Mouse (Mus musculus): ENCODE results near the gene Fam81a.

Fam81a gene

DNA sequence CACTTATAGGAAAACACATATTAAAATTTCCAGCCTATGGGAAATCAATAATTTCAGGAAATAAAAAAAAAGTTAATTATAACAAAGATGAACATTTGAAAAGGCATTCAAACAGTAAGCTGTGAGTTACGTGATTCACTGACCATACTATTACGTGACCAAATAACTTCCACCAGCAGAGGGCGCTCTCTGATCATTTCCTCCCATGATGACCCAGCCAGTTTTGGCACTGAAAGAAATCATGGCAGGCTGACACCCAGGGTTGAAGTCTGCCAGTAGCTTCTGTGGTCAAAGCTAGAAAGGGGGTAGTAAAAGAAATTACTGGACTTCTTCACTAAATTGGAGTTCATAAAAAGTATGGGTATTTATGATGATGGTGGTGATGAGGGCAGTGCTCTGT, 33.1 kb downstream of the Fam81a start:
- in situ Hi-C loops (cut with MseI, MboI): no loop called here

DNA sequence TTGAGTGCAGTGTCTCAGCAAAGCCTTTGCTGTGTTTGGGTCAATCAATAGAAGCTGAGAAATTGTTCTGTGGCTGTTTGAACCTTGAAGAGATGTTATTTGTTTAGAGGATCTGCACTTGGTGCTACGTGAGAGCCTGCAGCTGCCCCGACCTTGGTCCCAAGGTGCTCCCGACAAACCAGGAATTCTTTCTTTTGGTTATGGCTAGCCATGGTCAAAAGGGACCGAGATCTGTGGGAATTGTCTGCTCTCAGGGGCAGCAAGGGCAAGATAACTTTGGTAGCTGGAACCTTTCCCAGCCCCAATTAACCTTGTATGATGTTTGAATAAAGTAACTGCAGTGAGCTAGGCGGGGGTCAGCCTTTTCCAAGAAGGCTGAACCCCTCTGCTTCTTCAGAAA, 34.2 kb downstream of the Fam81a start:
- in situ Hi-C loops (cut with MseI, MboI): no loop called here

DNA sequence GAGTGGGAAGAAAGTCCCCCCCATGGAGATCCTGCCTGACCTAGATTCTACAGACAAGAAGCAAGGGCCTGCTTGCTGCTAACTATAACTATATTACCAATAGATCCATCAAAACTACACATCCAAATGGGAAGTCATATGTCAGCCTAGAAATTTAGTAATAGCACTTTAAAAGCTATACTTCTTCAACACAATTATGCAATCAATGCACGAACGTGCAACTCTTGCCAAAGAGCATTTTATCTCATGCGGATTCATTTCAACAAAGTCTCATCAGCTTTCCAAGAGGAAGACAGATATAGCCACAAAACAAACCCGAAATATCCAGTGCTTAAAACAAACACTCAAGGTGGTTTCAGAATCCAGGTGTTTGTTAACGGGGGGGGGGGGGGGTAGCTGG, 36.8 kb downstream of the Fam81a start:
- in situ Hi-C loops (cut with MseI, MboI): no loop called here

DNA sequence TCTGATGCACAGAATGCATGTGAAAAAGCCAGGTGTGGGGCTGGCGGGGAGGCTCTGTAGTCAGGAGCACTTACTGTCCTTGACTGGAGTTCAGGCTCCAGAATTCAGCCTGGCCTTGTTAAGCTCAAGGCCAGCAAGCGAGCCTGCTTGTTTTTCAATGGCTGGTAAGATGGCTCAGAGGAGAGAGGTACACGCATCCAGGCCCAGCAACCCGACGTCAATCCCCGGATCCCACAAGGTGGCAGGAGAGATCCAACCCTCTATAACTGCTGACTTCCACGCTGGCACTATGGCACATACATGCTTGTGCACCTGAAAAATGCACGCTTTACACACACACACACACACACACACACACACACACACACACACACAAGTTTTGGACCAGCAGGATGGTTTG, 39.3 kb downstream of the Fam81a start:
- in situ Hi-C loops (cut with MseI, MboI): no loop called here

DNA sequence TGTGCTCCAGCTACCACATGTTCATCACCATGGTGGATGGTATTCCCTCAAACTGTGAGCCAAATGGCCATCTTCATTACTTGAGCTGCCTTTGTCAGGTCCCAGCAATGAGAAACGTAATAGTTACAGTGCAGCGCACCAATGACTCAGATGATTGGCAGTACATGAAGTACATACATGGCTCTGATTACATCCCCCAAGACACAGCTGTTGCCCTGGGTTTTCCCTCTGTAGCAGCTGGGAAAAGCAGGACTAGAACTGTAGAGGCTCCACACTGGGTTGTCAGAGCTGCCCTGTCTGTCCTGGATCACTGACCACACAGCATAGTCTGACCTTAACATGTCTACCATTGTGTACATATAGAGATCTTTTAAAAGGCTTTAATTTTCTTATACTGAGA, 44.8 kb downstream of the Fam81a start:
- in situ Hi-C loops (cut with MseI, MboI): no loop called here

DNA sequence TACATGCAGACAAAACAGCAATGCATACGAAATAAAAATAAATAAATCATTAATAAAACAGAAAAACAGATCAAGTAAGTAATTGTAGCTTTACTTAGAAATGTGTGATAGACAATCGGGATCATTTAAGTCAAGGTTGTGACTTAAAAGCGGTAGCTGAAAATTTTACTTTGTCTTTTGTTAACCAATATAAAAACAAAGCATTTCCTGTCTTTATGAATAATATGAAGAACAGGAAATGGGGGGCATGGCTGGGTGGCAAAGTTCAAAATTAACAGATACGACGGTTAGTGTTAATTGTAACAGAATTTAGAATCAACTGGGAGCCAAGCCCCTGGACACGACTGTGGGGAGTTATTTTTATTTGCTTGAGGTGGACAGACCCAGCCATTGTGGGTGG, 47.3 kb downstream of the Fam81a start:
- in situ Hi-C loops (cut with MseI, MboI): no loop called here

DNA sequence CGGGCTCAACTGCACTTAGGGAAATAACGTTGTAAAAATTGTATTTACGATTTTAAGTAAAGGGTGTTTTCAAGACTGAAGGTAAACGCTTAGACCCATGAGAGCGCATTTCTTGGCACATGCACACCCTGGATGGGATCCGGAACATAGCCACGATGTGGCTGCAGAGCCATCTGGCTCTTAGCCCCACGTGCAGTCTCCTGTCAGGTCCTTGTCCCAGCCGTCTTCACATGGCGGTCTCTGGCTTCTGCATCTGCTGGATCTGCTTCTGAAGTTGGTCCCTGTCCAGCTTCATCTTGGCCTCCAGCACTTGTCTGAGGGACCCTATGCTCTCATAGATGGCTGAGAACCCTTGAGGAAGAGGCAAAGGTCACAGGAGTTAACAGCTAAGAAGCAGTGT, 51.8 kb downstream of the Fam81a start:
- in situ Hi-C loops (cut with MseI, MboI): no loop called here

DNA sequence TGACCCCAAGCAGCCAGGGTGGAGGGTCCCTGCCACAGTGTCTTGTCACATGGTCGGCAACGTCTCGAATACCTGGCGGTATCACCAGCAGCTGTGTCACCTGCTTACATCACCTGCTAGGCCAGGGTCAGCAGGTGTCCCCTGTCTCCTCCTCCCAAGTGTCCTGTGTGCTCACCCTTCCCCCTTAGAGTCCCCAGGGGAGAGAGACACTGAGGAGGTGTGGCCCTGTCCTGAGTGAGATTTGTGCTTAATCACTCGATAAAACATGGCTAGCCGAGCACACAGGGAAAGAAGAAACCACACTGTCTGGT, 53.6 kb downstream of the Fam81a start:
- in situ Hi-C loops (cut with MseI, MboI): no loop called here

DNA sequence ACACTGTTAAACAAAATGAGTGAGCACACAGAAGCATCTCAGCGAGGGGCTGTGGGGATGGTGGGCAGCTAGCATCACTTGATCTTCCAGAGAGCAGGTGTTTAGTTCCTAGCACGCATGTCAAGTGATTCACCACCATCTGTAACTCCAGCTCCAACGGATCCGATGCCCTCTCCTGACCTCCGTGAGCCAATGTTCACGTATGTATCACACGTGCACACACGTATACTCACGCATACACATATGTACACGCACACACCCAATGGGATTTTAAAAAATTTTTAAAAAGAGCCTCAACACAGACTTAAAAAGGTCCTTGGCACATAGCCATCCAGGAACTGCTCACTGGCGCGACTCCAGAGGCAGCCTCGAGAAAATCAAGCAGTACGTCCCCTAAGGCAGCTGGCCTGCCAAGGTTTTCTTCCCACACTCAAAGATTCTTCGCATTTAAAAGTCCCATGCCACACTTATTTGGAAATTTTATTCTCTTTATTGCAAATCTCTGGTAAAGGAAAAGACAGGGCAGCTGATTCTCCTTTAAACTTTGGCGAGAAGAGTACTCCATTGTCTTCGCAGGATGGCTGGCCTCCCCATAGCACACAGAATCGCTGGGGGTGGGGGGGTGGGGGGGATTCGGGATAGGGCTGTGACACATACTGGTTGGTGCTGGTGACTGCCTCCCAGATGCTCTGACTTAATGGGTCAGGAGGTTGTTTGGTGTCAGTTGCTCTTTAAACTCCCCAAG, 54.1 kb downstream of the Fam81a start:
- in situ Hi-C loops (cut with MseI, MboI): no loop called here

DNA sequence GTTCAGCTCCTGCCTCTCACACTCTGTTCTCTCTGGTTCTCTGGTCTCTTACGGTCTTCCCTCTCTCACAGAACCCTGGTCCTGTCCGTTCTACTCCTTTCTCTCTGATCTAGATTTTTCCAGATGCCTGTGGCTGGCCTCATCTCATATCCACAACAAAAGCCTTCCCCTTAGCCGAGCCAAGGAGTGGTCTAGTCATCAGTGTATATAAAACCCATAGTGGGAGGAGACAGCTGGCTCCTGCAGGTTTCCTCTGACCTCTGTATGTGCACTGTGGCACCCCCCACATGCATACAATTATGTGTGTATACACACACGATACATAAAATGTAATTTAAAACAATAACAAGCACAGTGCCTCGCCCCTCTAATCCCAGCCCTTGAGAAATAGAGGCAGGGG, 55.0 kb downstream of the Fam81a start:
- in situ Hi-C loops (cut with MseI, MboI): no loop called here

DNA sequence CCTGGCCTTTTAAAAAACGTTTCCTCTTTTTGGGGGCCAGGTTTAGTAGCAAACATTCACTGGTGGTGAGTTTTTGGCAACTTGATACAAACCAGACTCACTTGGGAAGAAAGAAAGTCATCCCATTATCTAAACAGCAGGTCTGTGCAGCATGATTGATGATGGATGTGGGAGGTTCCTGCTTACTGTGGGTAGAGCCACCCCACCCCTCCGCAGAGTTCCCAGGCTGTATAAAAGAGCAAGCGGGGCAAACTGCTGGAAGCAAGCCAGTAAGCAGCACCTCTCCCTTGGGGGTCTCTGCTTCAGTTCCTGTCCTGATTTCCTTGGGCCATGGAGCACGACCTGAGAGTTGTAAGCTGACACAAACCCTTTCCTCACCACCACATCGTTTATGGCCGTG, 56.3 kb downstream of the Fam81a start:
- in situ Hi-C loops (cut with MseI, MboI): no loop called here

DNA sequence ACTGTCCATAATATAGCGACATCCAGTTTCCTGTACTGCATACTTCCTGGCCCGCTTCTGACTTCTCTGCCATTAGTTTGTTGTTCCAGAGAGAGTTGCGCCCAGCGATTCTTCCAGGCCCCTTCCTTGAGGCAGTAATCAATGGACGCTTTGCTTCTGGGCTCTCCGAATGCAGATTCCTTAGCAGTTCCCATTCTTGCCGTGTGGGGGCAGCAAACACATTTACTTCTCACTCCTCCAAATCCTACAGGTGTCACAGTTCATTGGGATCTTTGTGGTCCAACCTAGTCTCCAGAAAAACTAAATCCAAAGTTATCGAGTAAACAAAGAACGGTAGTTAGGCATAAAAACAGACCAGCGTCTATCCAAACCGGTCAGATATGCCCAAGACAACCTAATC, 58.3 kb downstream of the Fam81a start:
- in situ Hi-C loops (cut with MseI, MboI): loop anchor here in 1 of 2 experiments (5.0 kb wide), 1 partner anchor 67 kb away; no protein-coding TSS in a partner anchor

DNA sequence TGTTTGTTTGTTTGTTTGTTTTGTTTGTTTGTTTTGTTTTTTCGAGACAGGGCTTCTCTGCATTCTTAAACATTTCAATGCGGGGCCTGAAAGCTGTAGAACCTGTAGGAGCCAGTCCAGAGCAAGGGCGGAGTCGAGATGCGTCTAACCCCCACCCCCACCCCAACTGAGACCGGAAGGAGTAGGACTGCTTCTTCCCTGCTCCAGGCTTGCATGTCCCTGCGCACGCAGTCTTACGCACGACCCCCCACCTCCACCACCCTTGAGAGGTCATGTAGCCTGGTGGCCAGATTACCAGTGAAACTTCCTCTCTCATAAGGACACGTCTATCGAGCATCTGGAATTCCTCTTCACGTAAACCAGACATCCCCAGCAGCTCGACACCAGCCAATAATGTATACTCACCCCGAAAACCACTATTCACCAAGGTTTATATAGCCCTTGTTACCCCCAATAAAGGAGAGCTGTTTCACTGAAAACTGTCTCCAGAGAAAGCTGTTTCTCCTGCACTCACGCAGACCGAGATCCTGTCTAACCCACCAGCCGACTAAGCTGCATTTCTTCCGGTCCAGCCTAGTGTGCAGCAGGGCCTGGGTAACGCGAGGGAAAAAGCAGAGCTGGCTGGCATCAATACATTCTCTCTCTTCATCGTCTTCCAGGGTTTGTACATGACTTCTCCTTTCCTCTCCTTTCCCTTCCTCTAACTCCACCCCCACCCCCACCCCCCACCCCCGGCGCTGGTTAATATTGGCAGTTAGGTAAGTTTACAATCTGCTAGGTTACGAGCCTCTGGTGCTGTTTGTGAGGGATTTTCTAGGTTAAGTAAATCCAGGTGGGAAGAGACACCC, 59.8 kb downstream of the Fam81a start:
- in situ Hi-C loops (cut with MseI, MboI): loop anchor here in 1 of 2 experiments (5.0 kb wide), 1 partner anchor 65 kb away; no protein-coding TSS in a partner anchor

DNA sequence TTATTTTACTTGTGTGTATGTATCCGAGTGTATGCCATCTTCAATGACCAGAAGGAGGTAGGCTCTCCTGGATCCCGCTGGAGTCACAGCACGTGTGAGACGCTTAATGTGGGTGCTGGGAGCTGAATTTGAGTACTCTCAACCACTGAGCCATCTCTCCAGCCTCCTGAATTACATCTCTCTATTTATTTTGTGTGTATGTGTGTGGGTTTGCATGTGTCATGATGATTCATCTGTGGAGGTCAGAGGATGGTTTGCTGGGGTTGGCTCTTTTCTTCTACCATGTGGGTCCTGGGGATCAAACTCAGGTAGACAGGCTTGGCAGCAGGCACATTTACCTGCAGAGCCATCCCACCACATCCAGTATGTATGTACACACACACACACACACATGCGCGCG, 60.6 kb downstream of the Fam81a start:
- in situ Hi-C loops (cut with MseI, MboI): loop anchor here in 1 of 2 experiments (5.0 kb wide), 1 partner anchor 64 kb away; no protein-coding TSS in a partner anchor

DNA sequence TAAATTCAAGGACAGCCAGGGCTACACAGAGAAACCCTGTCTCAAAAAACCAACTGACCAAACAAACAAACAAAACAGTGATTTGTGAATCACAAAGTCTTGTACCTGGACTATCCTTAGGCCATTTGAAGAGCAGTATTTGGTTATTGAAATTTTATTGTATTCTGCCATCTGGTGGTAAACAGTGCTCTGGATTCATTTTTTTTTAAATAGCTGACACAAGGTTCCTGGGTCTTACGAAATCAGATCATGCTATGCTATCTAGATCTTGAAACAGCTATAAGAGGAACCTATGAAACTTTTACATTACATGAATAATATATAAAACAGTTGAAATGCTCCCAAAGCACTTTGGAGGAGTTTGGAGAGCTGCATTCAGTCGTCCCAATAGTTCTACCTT, 61.4 kb downstream of the Fam81a start:
- in situ Hi-C loops (cut with MseI, MboI): loop anchor here in 1 of 2 experiments (5.0 kb wide), 1 partner anchor 64 kb away; no protein-coding TSS in a partner anchor

DNA sequence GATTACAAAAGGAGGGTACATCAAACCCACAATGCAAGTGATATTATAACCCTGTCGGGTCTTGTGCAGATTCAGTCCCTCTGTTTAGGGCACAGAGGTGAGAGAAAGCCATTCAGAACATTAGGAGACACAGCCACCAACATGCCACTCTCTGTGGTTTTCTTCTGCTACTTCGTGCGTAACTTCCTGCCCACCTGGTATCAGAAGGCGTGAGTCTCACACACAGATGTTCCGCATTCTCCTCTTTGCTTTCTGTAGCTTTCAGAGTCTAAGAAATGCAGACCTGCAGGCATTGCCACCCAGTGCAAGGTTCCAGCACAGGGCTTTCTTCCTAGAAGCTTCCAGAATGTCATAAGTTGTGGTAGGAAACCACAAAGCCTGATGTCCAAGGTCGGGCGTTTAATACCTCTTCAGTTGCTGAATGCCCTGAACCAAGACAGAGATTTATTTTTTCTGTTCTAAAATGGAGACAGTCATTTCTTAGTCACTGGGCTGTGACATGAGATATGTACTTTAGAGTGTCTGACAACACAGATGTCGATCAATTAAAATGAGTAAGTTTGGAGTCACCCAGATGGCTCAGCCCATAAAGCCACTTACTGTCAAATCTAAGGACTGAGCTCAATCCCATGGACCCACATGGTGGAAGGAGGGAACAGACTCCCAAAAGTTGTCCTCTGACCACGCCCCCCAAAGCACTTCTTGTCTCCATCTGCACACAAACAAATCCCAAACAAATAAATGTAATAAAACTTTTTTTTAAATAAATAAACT, 62.1 kb downstream of the Fam81a start:
- in situ Hi-C loops (cut with MseI, MboI): loop anchor here in 1 of 2 experiments (5.0 kb wide), 1 partner anchor 63 kb away; no protein-coding TSS in a partner anchor

DNA sequence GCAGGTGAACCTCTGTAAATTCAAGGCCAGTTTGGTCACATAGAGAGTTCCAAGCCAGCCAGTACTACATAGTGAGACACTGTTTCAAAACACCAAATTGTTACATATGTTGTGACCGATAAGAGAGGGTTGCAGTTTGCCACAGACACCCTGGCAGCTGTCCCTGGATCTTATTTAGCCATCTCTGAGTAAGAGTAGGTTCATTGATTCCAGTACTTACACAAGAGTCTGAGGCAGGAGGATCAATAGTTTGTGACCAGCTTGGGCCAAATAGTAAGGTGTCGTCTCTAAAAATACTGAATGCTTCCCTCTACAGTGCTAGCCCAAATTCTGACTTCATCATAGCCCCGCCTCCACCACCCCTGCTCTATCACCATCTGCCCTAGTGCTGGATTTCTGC, 64.3 kb downstream of the Fam81a start:
- in situ Hi-C loops (cut with MseI, MboI): loop anchor here in 1 of 2 experiments (5.0 kb wide), 1 partner anchor 56 kb away; no protein-coding TSS in a partner anchor

DNA sequence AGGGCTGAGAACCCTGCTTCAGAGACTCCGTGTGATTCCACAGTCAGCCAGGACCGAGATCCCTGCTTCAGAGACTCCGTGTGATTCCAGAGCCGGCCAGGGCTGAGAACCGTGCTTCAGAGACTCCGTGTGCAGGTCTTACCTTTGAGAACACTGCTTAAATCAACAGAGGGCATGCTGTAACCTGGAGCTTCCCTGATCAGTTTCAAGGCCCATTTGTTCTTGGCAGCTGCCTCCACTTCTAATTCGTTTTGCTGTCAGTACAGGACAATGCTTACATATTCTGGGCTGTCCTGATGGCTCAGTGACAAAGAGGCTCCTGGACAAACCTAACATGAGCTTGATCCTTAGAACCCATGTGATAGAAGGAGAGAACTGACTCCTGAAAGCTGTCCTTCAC, 65.2 kb downstream of the Fam81a start:
- in situ Hi-C loops (cut with MseI, MboI): loop anchor here in 1 of 2 experiments (5.0 kb wide), 1 partner anchor 55 kb away; no protein-coding TSS in a partner anchor

DNA sequence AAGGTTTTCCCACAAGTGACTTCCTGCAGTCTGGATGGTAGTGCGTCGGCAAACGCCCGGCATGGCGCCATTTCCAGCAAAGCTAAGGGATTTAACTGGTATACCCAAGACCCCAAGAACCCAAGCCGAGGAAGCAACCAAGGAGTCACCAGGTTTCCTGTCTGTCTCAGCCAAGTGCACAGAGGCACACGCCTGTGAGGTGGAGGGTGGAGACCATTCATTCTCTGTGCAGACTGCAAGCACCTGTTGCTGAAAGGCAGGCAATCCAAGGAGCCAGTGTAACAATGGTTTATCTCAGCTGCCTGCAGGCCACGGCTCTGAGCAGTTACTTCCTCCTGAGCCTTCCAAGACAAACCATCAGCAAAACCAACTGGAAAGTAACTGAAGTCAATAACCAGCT, 70.0 kb downstream of the Fam81a start:
- in situ Hi-C loops (cut with MseI, MboI): no loop called here

DNA sequence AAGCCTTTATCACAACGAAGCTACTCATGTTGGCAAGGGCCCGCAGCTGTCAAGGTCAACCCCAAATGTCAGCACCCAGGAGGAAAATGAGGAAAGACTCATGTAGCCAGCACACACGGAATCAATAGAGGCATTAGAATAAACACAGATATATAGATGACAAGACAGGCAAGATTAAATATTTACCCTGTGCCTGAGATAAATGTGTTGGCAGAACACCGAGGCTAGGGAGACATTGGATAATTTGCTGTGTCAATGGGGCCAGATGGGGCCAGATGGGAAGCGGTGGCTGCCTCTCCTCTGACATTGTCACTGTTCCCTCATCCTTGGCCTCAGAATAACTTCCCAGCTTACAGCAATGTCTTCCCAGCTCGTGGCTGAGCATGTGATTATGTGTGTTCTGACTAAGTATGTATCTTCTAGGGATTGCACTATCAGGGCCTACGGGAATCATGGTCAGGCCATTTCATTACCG, 72.4 kb downstream of the Fam81a start:
- in situ Hi-C loops (cut with MseI, MboI): no loop called here

DNA sequence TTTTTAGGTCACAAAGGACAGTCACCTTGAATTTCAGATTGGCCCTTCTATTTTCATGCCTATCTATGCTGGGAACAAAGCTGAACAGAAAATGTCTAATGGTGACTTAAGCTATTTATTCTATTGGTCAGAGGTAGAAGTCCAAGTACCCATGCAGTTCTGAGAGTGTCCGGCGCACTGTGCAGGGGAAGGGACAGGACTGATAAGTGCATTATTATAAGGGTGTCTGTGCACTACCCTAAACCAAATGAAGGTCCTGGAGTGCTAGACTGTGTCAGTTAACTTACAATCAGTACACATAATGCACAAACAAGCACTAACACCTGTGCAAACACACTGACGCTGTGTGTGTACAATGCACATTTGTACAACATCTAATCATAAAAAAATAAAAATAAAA, 74.9 kb downstream of the Fam81a start:
- in situ Hi-C loops (cut with MseI, MboI): no loop called here

DNA sequence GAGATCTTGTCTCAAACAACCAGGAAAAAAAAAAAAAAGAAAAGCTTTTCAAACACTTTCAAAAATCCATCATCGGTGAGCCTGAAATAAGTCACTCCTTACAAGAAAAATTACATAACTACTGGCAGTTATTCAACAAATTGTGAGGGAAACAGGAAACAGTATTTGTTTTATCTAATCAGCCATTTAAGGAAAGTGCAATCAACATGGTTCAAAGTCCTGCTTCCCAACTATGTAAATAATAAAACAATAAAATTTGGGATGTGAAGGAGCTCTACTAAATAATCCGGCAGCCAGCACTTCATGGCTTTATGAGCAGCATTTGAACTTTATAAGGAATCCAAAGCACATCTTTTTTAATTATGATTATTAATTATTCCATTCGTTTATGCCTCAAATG, 80.3 kb downstream of the Fam81a start:
- in situ Hi-C loops (cut with MseI, MboI): no loop called here
